Mouse (Mus musculus): ENCODE results near the gene Crocc2.
A peak's percentile ranks its signal among the peaks of the same experiment; 100 is the strongest.

DNA sequence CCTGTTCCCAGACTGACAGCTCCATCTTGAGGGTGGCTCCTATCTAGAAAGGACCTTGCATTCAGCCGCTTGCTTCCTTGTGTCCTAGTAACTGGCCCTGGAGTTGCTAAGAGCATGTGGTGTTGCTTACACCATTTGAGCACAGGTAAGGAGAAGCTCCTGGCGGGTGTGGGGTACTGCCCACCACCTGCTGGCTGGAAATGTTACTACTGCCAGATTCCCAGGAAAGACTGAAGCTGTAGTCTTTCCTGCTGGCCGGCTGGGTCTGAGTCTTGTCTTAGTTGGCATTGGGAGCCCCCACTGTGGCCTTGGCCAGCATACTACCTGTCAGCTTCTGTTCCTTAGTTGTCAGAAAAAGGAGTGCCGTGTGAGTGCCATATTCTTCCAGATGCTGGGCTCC, 69.7 kb downstream of the Crocc2 start:
- TF ChIP-seq POLR2A (IDR thresholded peaks at IDR 0.05; ENCODE audit: insufficient read depth, low read depth, low read length), result no peak
- peak; percentile 53 for TF ChIP-seq CTCF (IDR thresholded peaks at IDR 0.05)

Measured in heart, adult 2 months (tissue).